Mouse (Mus musculus): ENCODE results near the gene Lrrc30. TPM values are rescaled to one million over a fixed set of nuclear protein-coding genes. Genes with fewer than 3 reads are reported as not detected.

Lrrc30 gene
- polyA plus RNA-seq, 1 experiment from 2014 or later, result 0.08 TPM

DNA sequence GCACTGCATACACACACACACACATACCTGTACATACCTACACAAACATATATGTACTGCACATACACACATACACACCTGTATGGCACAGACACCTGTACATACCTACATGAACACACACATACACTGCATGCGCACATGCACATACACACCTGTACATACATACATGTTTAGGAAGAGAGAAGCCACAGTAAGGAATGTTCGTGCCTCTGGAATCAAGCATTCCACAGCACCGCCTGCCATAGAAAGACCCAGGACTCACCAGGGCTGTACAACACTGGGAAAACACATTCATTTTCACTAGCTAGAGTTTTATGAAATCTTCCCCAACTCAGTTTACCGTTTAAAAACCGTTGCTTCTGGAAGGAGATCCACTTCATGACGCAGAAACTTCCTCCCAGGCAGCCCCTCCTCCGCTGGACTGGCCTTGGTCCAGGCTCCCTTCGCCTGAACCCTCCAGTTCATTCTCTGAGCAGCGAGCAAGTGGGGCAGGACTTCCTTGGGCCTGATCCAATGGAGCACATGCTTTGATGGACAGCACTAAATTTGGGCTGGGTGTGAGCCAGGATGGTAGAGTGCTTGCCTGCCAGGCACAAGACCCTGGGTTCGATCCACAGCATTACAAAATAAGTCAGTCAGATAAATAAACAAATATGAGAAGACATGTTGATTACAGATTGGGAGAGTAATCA lies 5.7 kb upstream of the Lrrc30 start:
- Histone ChIP-seq H3K9me3 (ENCODE audit: control insufficient read depth, low read length) (no peaks in the 10 kb centered on the region), H3K9ac (ENCODE audit: low read length) (no peak overlapping the region), H3K27ac (replicated peaks; ENCODE audit: low read depth, low read length) (no peak overlapping the region), H3K27me3 (ENCODE audit: control insufficient read depth, insufficient read depth, low read length) (no peaks in the 10 kb centered on the region), H3K36me3 (ENCODE audit: control insufficient read depth, insufficient read depth, low read length) (no peaks in the 10 kb centered on the region), H3K4me1 (ENCODE audit: control insufficient read depth, insufficient read depth, low read length) (no peaks in the 10 kb centered on the region), H3K4me3 (ENCODE audit: low read depth, low read length) (no peak overlapping the region), H3K4me2 (ENCODE audit: low read depth, severe bottlenecking) (no peak overlapping the region)
- DNase-seq (ENCODE audit: low spot score) (no peak), ATAC-seq (ENCODE audit: insufficient number of reproducible peaks, low FRiP score, low TSS enrichment, low read depth) (no peak)
- 88% methylated on average over 10 of the region's 10 CpGs for WGBS

DNA sequence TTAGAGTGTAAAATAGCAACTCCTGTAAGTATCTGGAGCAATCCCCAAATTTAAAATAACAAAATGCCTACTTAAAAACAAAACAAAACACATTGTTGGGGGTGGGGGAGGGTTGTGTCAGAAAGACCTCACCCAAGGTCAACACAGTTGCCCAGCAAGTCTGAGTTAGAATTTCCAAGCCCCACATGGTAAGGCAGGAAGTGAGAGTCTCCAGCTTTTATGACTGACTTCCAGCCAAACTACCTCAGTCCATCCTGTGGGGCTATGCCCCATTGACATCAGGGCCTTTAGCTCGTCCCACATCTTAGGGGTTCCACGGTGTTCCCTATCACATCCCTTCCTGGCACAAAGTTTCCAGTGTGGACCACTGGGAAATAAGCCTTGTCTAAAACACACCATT lies 4.4 kb upstream of the Lrrc30 start:
- 78% methylated on average over 2 of the region's 2 CpGs for WGBS
- Histone ChIP-seq H3K9ac (ENCODE audit: low read length) (no peak overlapping the region), H3K27me3 (ENCODE audit: control insufficient read depth, insufficient read depth, low read length) (no peaks in the 10 kb centered on the region), H3K4me3 (ENCODE audit: low read depth, low read length) (no peak overlapping the region), H3K27ac (replicated peaks; ENCODE audit: low read depth, low read length) (no peak overlapping the region), H3K4me2 (ENCODE audit: low read depth, severe bottlenecking) (no peak overlapping the region), H3K9me3 (ENCODE audit: control insufficient read depth, low read length) (no peaks in the 10 kb centered on the region), H3K36me3 (ENCODE audit: control insufficient read depth, insufficient read depth, low read length) (no peaks in the 10 kb centered on the region), H3K4me1 (ENCODE audit: control insufficient read depth, insufficient read depth, low read length) (no peaks in the 10 kb centered on the region)
- no peak for ATAC-seq (ENCODE audit: insufficient number of reproducible peaks, low FRiP score, low TSS enrichment, low read depth)
- no peak for DNase-seq (ENCODE audit: low spot score)

DNA sequence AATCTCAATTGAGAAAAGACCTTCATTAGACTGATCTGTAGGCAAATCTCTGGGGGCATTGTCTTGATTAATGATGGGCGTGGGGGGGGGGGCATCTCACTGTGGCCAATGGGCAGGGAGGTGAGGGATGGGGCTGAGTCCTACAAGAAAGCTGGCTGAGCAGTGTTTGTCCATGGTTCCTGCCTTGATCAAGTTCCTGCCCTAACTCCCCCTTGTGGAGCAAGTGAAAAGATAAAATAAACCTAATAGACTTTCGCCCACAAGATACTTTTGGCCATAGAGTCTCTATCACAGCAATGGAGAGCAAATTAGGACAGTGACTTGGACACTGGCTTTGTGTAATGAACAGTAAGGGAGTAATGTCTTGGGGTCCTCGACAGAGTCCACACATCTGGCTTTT lies 3.8 kb upstream of the Lrrc30 start:
- no peaks in the 10 kb centered on the region for H3K27me3 ChIP-seq (ENCODE audit: control insufficient read depth, insufficient read depth, low read length)
- no peak for ATAC-seq (ENCODE audit: insufficient number of reproducible peaks, low FRiP score, low TSS enrichment, low read depth)

DNA sequence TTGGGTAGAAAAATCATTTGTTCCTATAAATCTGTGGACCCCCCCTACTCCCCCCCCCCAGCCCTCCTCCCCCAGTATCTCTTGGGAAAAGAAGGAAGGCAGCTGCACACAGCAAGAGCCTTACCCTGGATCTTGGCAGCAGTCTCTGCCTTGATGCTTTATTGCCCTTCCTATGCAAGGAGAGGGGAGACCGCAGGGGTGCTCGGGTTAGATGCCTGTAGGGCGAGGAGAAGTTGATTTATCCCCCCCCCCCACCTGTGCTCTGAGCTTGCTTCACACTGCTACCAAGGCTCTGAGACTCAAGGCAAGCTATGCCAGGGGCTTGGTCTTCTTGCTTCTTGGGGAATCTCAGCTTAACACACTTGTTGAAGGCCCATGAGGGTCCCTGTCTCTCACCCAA lies 2.8 kb downstream of the Lrrc30 start:
- no peaks in the 10 kb centered on the region for H3K36me3 ChIP-seq (ENCODE audit: control insufficient read depth, insufficient read depth, low read length)
- no peaks in the 10 kb centered on the region for H3K9me3 ChIP-seq (ENCODE audit: control insufficient read depth, low read length)
- DNase-seq (ENCODE audit: low spot score) (no peak), ATAC-seq (ENCODE audit: insufficient number of reproducible peaks, low FRiP score, low TSS enrichment, low read depth) (no peak)
- no peak overlapping the region for H3K27ac ChIP-seq (replicated peaks; ENCODE audit: low read depth, low read length)
- H3K27me3 ChIP-seq (ENCODE audit: control insufficient read depth, insufficient read depth, low read length), result no peaks in the 10 kb centered on the region
- no peak overlapping the region for H3K4me2 ChIP-seq (ENCODE audit: low read depth, severe bottlenecking)
- WGBS, result 40% methylated on average over 3 of the region's 3 CpGs
- peaks cover 3% of the 10 kb centered on the region; the same call in 1 of the 2 replicates for H3K4me1 ChIP-seq (ENCODE audit: control insufficient read depth, insufficient read depth, low read length)
- no peak overlapping the region for H3K4me3 ChIP-seq (ENCODE audit: low read depth, low read length)
- H3K9ac ChIP-seq (ENCODE audit: low read length), result no peak overlapping the region

More for the DNA sequence above, 3.8 kb upstream of the Lrrc30 start:
- Histone ChIP-seq H3K9me3 (ENCODE audit: control insufficient read depth, low read length) (no peaks in the 10 kb centered on the region), H3K4me1 (ENCODE audit: control insufficient read depth, insufficient read depth, low read length) (no peaks in the 10 kb centered on the region), H3K27ac (replicated peaks; ENCODE audit: low read depth, low read length) (no peak overlapping the region), H3K4me2 (ENCODE audit: low read depth, severe bottlenecking) (no peak overlapping the region), H3K9ac (ENCODE audit: low read length) (no peak overlapping the region), H3K36me3 (ENCODE audit: control insufficient read depth, insufficient read depth, low read length) (no peaks in the 10 kb centered on the region), H3K4me3 (ENCODE audit: low read depth, low read length) (no peak overlapping the region)
- WGBS, result 74% methylated on average over 3 of the region's 3 CpGs
- no peak for DNase-seq (ENCODE audit: low spot score)

DNA sequence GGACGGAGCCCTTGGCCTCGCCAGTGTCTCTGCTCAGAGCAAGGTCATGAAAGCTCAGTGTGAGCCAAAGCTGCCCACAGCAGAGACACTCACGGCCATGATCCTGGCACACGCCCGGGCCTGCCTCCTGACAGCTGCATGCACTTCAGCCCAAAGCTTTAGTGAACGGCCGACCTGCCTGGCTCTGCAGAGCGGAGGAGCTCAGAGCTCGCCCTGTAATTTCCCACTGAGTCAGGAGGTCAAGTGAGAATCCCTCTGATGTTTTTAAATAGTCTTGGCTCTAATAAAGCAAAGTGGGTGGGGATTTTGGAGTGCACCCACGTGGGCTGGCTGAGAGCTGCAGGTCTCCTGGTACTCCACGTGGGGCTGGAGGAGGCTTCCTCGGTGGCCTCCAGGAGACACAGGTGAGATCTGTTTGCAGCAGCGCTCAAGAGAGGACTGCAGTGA lies 3.3 kb downstream of the Lrrc30 start:
- Histone ChIP-seq H3K36me3 (ENCODE audit: control insufficient read depth, insufficient read depth, low read length) (no peaks in the 10 kb centered on the region), H3K27me3 (ENCODE audit: control insufficient read depth, insufficient read depth, low read length) (no peaks in the 10 kb centered on the region), H3K9ac (ENCODE audit: low read length) (no peak overlapping the region), H3K4me3 (ENCODE audit: low read depth, low read length) (no peak overlapping the region), H3K4me2 (ENCODE audit: low read depth, severe bottlenecking) (no peak overlapping the region), H3K9me3 (ENCODE audit: control insufficient read depth, low read length) (no peaks in the 10 kb centered on the region), H3K27ac (replicated peaks; ENCODE audit: low read depth, low read length) (no peak overlapping the region), H3K4me1 (ENCODE audit: control insufficient read depth, insufficient read depth, low read length) (peaks cover 3% of the 10 kb centered on the region; the same call in 1 of the 2 replicates)
- peak; percentile 41 for DNase-seq (ENCODE audit: low spot score)
- WGBS, result 18% methylated on average over 13 of the region's 13 CpGs
- ATAC-seq (ENCODE audit: insufficient number of reproducible peaks, low FRiP score, low TSS enrichment, low read depth), result peak; percentile 74; the same call in 1 of the 2 replicates

DNA sequence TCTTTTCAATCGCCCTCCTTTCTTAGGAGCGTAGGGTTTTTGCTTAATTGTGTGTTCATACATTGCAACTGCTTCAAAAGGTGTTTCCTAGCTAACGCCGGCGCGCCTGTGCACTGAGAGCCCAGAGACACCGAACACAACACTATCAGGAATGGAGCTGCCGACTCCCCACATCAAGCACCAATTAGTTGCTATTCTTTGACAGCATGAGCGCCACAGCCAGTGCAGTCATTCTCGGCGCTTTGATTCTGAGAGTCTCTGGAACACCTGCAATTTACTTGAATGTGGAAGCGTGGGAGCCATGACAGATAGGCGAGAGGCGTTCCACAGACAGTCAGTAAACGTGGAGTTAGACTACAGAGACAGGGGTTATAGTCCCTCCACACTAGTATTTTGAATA lies 4.0 kb downstream of the Lrrc30 start:
- ATAC-seq (ENCODE audit: insufficient number of reproducible peaks, low FRiP score, low TSS enrichment, low read depth), result no peak
- H3K27ac ChIP-seq (replicated peaks; ENCODE audit: low read depth, low read length), result no peak overlapping the region

DNA sequence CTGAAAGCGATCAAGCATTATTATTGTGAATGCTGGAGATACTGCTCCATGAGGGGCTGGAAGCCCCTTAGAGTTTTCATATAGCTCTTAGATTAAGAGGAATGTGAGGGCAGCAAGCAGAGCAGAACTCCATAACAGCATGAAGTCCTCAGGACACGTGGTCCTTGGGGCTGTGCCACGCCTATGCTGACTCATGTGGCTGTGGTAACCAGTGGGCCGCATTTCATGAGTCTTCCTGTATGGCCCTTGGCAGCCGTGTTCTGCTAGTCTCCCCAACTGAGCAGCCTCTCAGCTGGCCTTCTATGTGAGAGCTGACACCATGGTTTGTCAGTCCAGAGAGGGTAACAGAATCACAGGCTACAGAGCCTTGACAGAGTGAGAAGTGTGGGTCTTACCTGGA lies 7.1 kb downstream of the Lrrc30 start:
- ATAC-seq (ENCODE audit: insufficient number of reproducible peaks, low FRiP score, low TSS enrichment, low read depth) (no peak), DNase-seq (ENCODE audit: low spot score) (no peak)
- Histone ChIP-seq H3K4me1 (ENCODE audit: control insufficient read depth, insufficient read depth, low read length) (peaks cover 3% of the 10 kb centered on the region; the same call in 1 of the 2 replicates), H3K9ac (ENCODE audit: low read length) (no peak overlapping the region), H3K27ac (replicated peaks; ENCODE audit: low read depth, low read length) (no peak overlapping the region), H3K4me3 (ENCODE audit: low read depth, low read length) (no peak overlapping the region), H3K36me3 (ENCODE audit: control insufficient read depth, insufficient read depth, low read length) (no peaks in the 10 kb centered on the region), H3K9me3 (ENCODE audit: control insufficient read depth, low read length) (no peaks in the 10 kb centered on the region), H3K27me3 (ENCODE audit: control insufficient read depth, insufficient read depth, low read length) (no peaks in the 10 kb centered on the region), H3K4me2 (ENCODE audit: low read depth, severe bottlenecking) (no peak overlapping the region)
- WGBS, result 79% methylated on average over 5 of the region's 5 CpGs

More for the DNA sequence above, 4.0 kb downstream of the Lrrc30 start:
- Histone ChIP-seq H3K27me3 (ENCODE audit: control insufficient read depth, insufficient read depth, low read length) (no peaks in the 10 kb centered on the region), H3K9ac (ENCODE audit: low read length) (no peak overlapping the region), H3K36me3 (ENCODE audit: control insufficient read depth, insufficient read depth, low read length) (no peaks in the 10 kb centered on the region), H3K4me2 (ENCODE audit: low read depth, severe bottlenecking) (no peak overlapping the region), H3K9me3 (ENCODE audit: control insufficient read depth, low read length) (no peaks in the 10 kb centered on the region), H3K4me3 (ENCODE audit: low read depth, low read length) (no peak overlapping the region), H3K4me1 (ENCODE audit: control insufficient read depth, insufficient read depth, low read length) (peaks cover 3% of the 10 kb centered on the region; the same call in 1 of the 2 replicates)
- DNase-seq (ENCODE audit: low spot score), result no peak
- 88% methylated on average over 15 of the region's 15 CpGs for WGBS

DNA sequence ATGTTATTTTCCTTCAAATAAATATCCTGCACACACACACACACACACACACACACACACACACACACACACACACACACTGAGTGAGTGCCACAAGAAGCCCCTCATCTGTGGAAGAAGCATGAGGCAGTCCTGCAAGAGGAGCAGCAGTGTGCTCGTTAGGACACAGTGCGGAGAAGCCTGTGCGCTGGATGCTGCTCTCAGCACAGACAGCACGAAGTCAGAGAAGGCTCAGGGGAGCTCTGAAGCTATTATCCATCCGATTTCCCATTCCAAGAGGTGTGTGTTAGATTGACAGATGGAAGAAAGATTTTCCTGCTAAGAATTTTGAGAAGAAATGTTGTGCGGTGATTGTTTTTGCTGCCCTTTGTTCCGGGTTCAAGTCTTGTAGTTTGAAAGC lies 13.5 kb downstream of the Lrrc30 start:
- no peak overlapping the region for H3K4me2 ChIP-seq (ENCODE audit: low read depth, severe bottlenecking)
- H3K9ac ChIP-seq (ENCODE audit: low read length), result no peak overlapping the region
- no peak overlapping the region for H3K4me3 ChIP-seq (ENCODE audit: low read depth, low read length)
- no peak overlapping the region for H3K27ac ChIP-seq (replicated peaks; ENCODE audit: low read depth, low read length)
- ATAC-seq (ENCODE audit: insufficient number of reproducible peaks, low FRiP score, low TSS enrichment, low read depth) (no peak), DNase-seq (ENCODE audit: low spot score) (no peak)
- H3K4me1 ChIP-seq (ENCODE audit: control insufficient read depth, insufficient read depth, low read length), result no peaks in the 10 kb centered on the region
- H3K27me3 ChIP-seq (ENCODE audit: control insufficient read depth, insufficient read depth, low read length), result no peaks in the 10 kb centered on the region
- 77% methylated on average over 7 of the region's 7 CpGs for WGBS
- no peaks in the 10 kb centered on the region for H3K36me3 ChIP-seq (ENCODE audit: control insufficient read depth, insufficient read depth, low read length)
- no peaks in the 10 kb centered on the region for H3K9me3 ChIP-seq (ENCODE audit: control insufficient read depth, low read length)

DNA sequence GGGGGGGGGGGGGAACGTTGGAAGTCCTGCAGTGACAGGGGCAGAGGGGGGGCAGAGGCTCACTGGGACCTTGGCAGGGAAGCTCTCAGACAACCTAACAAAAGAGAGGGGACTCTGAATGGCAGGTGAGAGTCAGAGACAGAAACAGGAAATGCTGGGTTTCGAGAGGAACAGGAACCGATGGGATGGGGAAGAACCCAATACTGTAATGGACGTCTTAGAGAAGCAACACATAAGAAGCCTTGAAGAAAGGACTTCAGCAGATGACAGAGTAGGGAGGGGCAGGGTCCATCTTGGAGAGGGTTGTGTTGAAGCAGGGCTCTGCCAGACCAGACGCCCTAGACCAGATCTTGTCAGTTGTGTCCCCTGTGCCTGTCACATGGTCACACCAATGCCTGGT lies 18.1 kb downstream of the Lrrc30 start:
- Histone ChIP-seq H3K27me3 (ENCODE audit: control insufficient read depth, insufficient read depth, low read length) (no peaks in the 10 kb centered on the region), H3K36me3 (ENCODE audit: control insufficient read depth, insufficient read depth, low read length) (no peaks in the 10 kb centered on the region), H3K9ac (ENCODE audit: low read length) (no peak overlapping the region), H3K4me1 (ENCODE audit: control insufficient read depth, insufficient read depth, low read length) (no peaks in the 10 kb centered on the region), H3K9me3 (ENCODE audit: control insufficient read depth, low read length) (no peaks in the 10 kb centered on the region), H3K27ac (replicated peaks; ENCODE audit: low read depth, low read length) (no peak overlapping the region), H3K4me3 (ENCODE audit: low read depth, low read length) (no peak overlapping the region), H3K4me2 (ENCODE audit: low read depth, severe bottlenecking) (no peak overlapping the region)
- DNase-seq (ENCODE audit: low spot score) (no peak), ATAC-seq (ENCODE audit: insufficient number of reproducible peaks, low FRiP score, low TSS enrichment, low read depth) (no peak)
- WGBS, result 70% methylated on average over 5 of the region's 5 CpGs
